Mouse (Mus musculus) stomach, embryonic 14.5 days (tissue): Measurements from ENCODE around the gene Crybg1. TPM values are rescaled to one million over a fixed set of nuclear protein-coding genes. Genes with fewer than 3 reads are reported as not detected.
"Not testable (repeated sequence)": the region's sequence is repeated elsewhere in the genome, so short reads cannot be mapped to it uniquely, and the experiment has no call there.

Source experiments
- ATAC-seq: fragments of 200-750 bp; cut with Nextera tagmentation; 2 replicates; pipeline ENCODE4 v1.8.0; 2017; ENCODE audit warnings: low read depth, moderate TSS enrichment; ENCODE audit not compliant: insufficient number of reproducible peaks, insufficient read depth, low FRiP score
- H3K27ac ChIP-seq: fragments of 300-500 bp; sonication (generic); 2 replicates; pipeline ENCODE4 v1.5.1; 2014; ENCODE audit warnings: mild to moderate bottlenecking, low read length, moderate library complexity, mixed read lengths
- H3K27me3 ChIP-seq: fragments of 300-500 bp; sonication (generic); 2 replicates; pipeline ENCODE4 v1.6.1; 2014; ENCODE audit warnings: low read length, control low read depth, mixed read lengths; ENCODE audit not compliant: control insufficient read depth, insufficient read depth
- H3K36me3 ChIP-seq: fragments of 300-500 bp; sonication (generic); 2 replicates; pipeline ENCODE4 v1.6.1; 2014; ENCODE audit warnings: mild to moderate bottlenecking, control low read depth, low read length, moderate library complexity, mixed read lengths; ENCODE audit not compliant: control insufficient read depth, insufficient read depth
- H3K4me1 ChIP-seq: fragments of 300-500 bp; sonication (generic); 2 replicates; pipeline ENCODE4 v1.6.1; 2014; ENCODE audit warnings: low read length, control low read depth, mixed read lengths; ENCODE audit not compliant: control insufficient read depth, insufficient read depth
- H3K4me2 ChIP-seq: fragments of 300-500 bp; sonication (generic); replicated peaks from 2 replicates; pipeline ENCODE4 v1.6.1; 2014; ENCODE audit warnings: low read depth, low read length, control low read depth
- H3K4me3 ChIP-seq: fragments of 300-500 bp; sonication (generic); 2 replicates; pipeline ENCODE4 v1.5.1; 2014; ENCODE audit warnings: low read depth, low read length, control low read depth
- H3K9ac ChIP-seq: fragments of 300-500 bp; sonication (generic); replicated peaks from 2 replicates; pipeline ENCODE4 v1.6.1; 2014; ENCODE audit warnings: low read depth, mild to moderate bottlenecking, control low read depth, low read length, moderate library complexity, mixed read lengths
- H3K9me3 ChIP-seq: fragments of 300-500 bp; sonication (generic); 2 replicates; pipeline ENCODE4 v1.6.1; 2016; ENCODE audit warnings: low read depth, low read length, control low read depth; ENCODE audit not compliant: control insufficient read depth
- WGBS: fragments of 180-500 bp; shearing (Covaris S2); extraction: QIAGEN DNeasy Blood & Tissue Kit; methylation state at CpG from one replicate; pipeline ENCODE4 v1.1.7; 2014; 5-methylcytosine and 5-hydroxymethylcytosine counted together
- polyA plus RNA-seq: library from polyadenylated mRNA; unstranded; fragments of >200 nt; fragmentation: Nextera tagmentation; extraction: Ambion mirVana; gene quantifications from 2 replicates; pipeline ENCODE4 v1.2.1, GENCODE M21; 2014

The Crybg1 gene
- polyA plus RNA-seq, 1 experiment from 2014 or later: 2.7 TPM

DNA sequence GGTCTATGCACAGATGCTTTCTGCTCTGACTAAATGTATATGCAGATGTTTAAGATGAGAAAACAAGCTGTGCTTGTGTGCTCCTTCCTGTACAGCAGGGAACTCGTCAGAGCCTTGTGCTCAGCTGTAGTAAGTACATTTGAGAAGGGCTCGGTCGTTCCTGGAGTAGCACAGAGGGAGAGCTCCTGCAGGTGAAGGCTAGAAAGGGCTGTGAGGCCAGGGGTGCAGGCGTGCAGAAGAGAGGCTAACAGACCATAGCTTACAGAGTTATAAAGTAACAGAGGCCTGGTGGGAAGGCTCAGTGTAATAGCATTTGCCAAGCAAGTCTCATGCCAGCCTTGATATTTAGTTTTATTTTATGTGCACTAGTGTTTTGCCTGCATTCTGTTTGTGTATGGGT lies 203.2 kb downstream of the Crybg1 start:
- 68% methylated on average over 4 of the region's 4 CpGs for WGBS

DNA sequence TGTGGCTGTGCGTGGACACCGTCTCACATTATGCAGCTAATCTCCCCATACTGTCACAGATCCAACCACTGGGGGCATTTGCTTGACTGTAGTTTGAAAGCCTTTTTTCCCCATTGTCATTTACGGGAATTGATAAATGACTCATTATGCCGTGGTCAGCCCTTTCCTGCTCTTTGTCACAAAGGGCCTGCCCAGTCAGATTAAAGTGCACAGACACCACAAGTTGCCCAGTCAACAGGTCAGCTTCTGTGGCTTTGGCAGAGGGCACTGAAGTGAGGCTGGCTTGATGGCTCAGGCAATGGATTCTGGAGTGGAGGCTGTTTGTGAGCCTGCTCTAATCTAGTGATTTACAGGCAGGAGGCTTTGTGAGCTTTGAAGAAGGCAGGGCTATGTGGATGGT lies 204.9 kb downstream of the Crybg1 start:
- H3K9ac ChIP-seq: no peak overlapping the region
- H3K9me3 ChIP-seq: no peaks in the 10 kb centered on the region
- H3K4me3 ChIP-seq: no peak overlapping the region
- whole genome bisulfite sequencing: 67% methylated on average over 4 of the region's 4 CpGs
- H3K36me3 ChIP-seq: peaks cover 3% of the 10 kb centered on the region; the same call in 1 of the 2 replicates
- H3K4me2 ChIP-seq: no peak overlapping the region
- no peak for ATAC-seq
- H3K27ac ChIP-seq: no peak overlapping the region
- no peaks in the 10 kb centered on the region for H3K4me1 ChIP-seq
- H3K27me3 ChIP-seq: no peaks in the 10 kb centered on the region

More for the DNA sequence above, 203.2 kb downstream of the Crybg1 start:
- H3K4me3 ChIP-seq: no peak overlapping the region
- no peaks in the 10 kb centered on the region for H3K27me3 ChIP-seq
- no peak for ATAC-seq
- H3K4me2 ChIP-seq: no peak overlapping the region
- no peak overlapping the region for H3K9ac ChIP-seq
- H3K9me3 ChIP-seq: no peaks in the 10 kb centered on the region
- no peaks in the 10 kb centered on the region for H3K4me1 ChIP-seq
- H3K27ac ChIP-seq: no peak overlapping the region
- peaks cover 3% of the 10 kb centered on the region for H3K36me3 ChIP-seq

DNA sequence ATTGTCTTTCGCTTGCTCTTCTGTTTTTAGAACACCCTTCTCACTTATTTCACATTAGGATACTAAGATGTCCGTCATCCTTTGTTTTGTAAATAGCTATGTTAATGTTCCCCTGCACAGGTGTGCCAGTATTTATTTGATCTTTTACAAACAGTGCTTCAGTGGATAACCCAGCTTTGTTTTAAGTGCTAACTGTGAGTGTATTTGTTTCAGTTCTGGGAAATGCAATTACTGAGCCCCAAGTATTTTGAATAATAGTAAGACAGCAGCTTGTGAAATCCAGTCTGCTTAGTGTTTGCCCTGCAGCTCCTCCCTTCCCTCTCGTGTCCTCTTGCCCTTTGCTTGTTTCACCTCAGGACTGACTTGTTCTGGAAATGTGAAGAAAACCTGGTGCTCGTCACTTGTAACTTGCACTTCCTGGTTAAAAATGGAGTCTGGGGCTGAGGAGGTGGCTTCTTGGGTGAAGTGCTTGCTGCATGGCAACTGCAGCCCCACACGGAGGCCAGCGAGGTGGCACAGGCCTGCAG lies 209.5 kb downstream of the Crybg1 start:
- Histone ChIP-seq H3K4me3 (no peak overlapping the region), H3K4me1 (no peaks in the 10 kb centered on the region), H3K4me2 (no peak overlapping the region), H3K9ac (no peak overlapping the region), H3K27ac (no peak overlapping the region), H3K36me3 (no peaks in the 10 kb centered on the region), H3K27me3 (no peaks in the 10 kb centered on the region), H3K9me3 (no peaks in the 10 kb centered on the region)
- no peak for ATAC-seq
- 63% methylated on average over 6 of the region's 6 CpGs for WGBS

DNA sequence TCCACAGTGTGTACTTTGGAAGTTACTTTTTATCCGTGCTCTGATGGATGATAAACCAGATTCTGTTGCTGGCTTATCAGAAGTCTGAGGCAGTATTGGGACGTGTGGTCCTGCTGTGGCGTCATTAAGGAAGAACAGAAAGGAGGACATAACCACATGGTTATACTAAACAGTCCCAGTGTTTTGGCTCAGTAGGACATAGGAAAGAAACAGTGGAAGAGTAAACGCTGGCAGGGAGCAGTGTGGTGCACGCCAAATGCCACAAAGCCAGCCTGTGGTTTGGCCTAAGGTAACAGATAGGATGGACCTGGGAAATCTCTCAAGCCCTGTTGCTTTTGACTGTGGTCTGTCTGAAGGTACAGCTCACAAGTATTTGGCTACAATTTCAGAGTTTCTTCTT lies 220.1 kb downstream of the Crybg1 start:
- Histone ChIP-seq H3K4me1 (no peaks in the 10 kb centered on the region), H3K4me2 (no peak overlapping the region), H3K9ac (no peak overlapping the region), H3K27ac (no peak overlapping the region), H3K4me3 (no peak overlapping the region), H3K27me3 (no peaks in the 10 kb centered on the region), H3K36me3 (peaks cover 9% of the 10 kb centered on the region), H3K9me3 (no peaks in the 10 kb centered on the region)
- no peak for ATAC-seq
- 78% methylated on average over 5 of the region's 5 CpGs for WGBS

DNA sequence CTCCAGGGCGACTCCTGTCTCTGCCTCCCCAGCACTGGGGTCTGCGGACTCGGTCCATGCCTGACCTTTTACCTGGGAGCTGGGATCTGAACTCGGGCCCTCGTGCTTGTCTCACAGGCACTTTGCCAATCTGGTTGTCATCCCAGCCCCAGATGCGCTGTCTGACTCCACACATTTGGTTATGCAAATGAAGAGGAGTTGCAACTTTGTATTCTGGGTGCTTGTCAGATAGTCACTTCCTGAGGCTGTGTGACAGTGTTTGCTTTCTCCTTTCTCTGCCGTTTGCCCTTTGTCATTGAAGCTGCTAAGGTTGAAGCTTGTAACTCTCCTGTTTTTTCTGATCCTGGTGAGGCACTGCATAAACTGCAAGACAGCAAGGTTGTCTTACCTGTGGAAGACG lies 220.9 kb downstream of the Crybg1 start:
- peaks cover 5% of the 10 kb centered on the region for H3K36me3 ChIP-seq
- H3K4me2 ChIP-seq: no peak overlapping the region
- no peak overlapping the region for H3K9ac ChIP-seq
- ATAC-seq: no peak
- no peaks in the 10 kb centered on the region for H3K9me3 ChIP-seq
- no peak overlapping the region for H3K4me3 ChIP-seq
- no peaks in the 10 kb centered on the region for H3K4me1 ChIP-seq
- no peaks in the 10 kb centered on the region for H3K27me3 ChIP-seq
- 79% methylated on average over 8 of the region's 8 CpGs for WGBS
- H3K27ac ChIP-seq: no peak overlapping the region

GRCm38 (mm10) chr10:43925776-43926175 lies 222.9 kb downstream of the Crybg1 start:
- not testable (repeated sequence) for H3K4me2 ChIP-seq, H3K36me3 ChIP-seq, H3K9me3 ChIP-seq, H3K4me1 ChIP-seq, H3K27me3 ChIP-seq, ATAC-seq, H3K9ac ChIP-seq, H3K27ac ChIP-seq, H3K4me3 ChIP-seq
- 87% methylated on average over 9 of the region's 9 CpGs for WGBS

- no peaks in the 10 kb centered on the region for H3K36me3 ChIP-seq
- no peak overlapping the region for H3K27ac ChIP-seq
- H3K4me3 ChIP-seq: no peak overlapping the region
- H3K4me2 ChIP-seq: no peak overlapping the region
- no peak for ATAC-seq
- WGBS: 90% methylated on average over 3 of the region's 3 CpGs
- no peaks in the 10 kb centered on the region for H3K27me3 ChIP-seq
- H3K4me1 ChIP-seq: no peaks in the 10 kb centered on the region
- H3K9ac ChIP-seq: no peak overlapping the region
- no peaks in the 10 kb centered on the region for H3K9me3 ChIP-seq
Observed at GRCm38 (mm10) chr10:43923096-43923495, 225.6 kb downstream of the Crybg1 start.

DNA sequence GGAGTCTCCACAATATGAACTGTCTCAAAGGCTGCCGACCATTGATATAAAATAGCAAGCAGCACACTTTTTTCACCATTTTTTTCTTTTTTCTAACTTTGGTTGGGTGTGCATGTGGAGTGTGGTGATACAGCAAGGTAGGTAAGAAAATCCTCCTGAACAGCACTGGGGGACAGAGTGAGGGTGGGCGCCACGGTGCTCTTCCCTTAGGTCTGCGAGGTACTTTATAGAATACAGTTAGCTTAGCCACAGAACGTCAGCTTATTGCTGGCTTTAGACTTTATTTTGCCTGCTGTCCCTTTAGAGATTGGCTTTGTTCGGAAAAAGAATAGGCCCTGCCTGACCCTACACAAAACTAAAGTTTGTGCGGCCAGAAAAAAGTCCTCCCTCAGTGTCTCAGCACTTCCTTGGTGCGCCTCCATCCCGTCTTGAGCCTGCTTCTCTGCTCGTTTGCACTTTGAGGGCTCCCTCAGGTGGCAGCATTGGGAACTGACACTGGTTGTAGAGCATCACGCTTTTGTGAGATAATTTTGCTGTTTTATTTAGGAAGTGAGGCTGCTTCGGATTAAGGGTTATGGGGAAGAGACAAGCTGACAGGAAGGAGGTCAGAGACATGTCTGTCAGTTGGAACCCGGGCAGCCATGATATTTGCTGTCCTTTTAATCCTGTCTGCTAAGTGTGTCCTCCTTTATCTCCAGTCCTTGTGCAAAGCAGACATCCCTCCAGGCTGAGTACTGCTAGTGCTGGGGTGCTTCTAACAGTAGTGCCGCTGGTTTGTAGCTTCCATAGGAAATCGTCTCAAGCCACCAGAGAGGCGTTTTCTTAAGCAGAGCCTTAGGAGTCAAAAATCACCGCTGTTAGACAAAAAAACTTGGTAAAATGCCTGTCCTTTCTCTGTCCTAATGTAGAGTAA lies 229.7 kb downstream of the Crybg1 start:
- H3K27me3 ChIP-seq: no peaks in the 10 kb centered on the region
- no peak overlapping the region for H3K4me2 ChIP-seq
- peaks cover 5% of the 10 kb centered on the region; the same call in 1 of the 2 replicates for H3K4me1 ChIP-seq
- no peaks in the 10 kb centered on the region for H3K36me3 ChIP-seq
- 43% methylated on average over 17 of the region's 17 CpGs for WGBS
- H3K4me3 ChIP-seq: no peak overlapping the region
- ATAC-seq: no peak
- H3K9me3 ChIP-seq: no peaks in the 10 kb centered on the region
- no peak overlapping the region for H3K9ac ChIP-seq
- no peak overlapping the region for H3K27ac ChIP-seq
